Mouse (Mus musculus): ENCODE results near the gene Cel. TPM values are rescaled to one million over a fixed set of nuclear protein-coding genes. Genes with fewer than 3 reads are reported as not detected.

Gene Cel
- total and polyA plus RNA-seq, 3 experiments, result not detected

- TF ChIP-seq MXI1 (IDR thresholded peaks at IDR 0.05; ENCODE audit: low read depth, low read length) (no peak), EP300 (IDR thresholded peaks at IDR 0.05; ENCODE audit: low read length) (no peak), SMC3 (IDR thresholded peaks at IDR 0.05; ENCODE audit: low read depth, low read length) (no peak), JUN (IDR thresholded peaks at IDR 0.05; ENCODE audit: insufficient read depth, low read depth, low read length) (no peak), USF1 (IDR thresholded peaks at IDR 0.05; ENCODE audit: low read depth, low read length) (no peak), POLR2AphosphoS2 (IDR thresholded peaks at IDR 0.05; ENCODE audit: low read depth, low read length) (no peak), MAFK (IDR thresholded peaks at IDR 0.05; ENCODE audit: insufficient replicate concordance, low read length) (no peak), ZKSCAN1 (IDR thresholded peaks at IDR 0.05; ENCODE audit: borderline replicate concordance, low read depth, low read length) (no peak), TCF12 (IDR thresholded peaks at IDR 0.05; ENCODE audit: low read depth, low read length) (no peak), TBP (conservative IDR thresholded peaks at IDR 0.05; ENCODE audit: low read depth, low read length) (no peak), MYC (IDR thresholded peaks at IDR 0.05; ENCODE audit: low read depth, low read length) (no peak)
- DNase-seq (ENCODE audit: extremely low read depth), result no peak
- in situ Hi-C loops (cut with MboI; ENCODE audit: low pct_ligation_motif_present, low pct_unique_long_range_greater_than_20kb, low sequenced_read_pairs) (loop anchor here (5.0 kb wide), 1 partner anchor 34 kb away; the partner anchor contains the start of gene Ralgds), dilution Hi-C loops (cut with MboI; ENCODE audit: extremely low pct_ligation_motif_present, extremely low pct_unique_long_range_greater_than_20kb, low sequenced_read_pairs) (no loop called here)
- H3K27ac ChIP-seq (ENCODE audit: insufficient read depth, low read depth), result no peak overlapping the region
- H3K4me2 ChIP-seq (ENCODE audit: insufficient read depth, low read depth, poor library complexity, severe bottlenecking), result no peak overlapping the region
- H3K27me3 ChIP-seq (replicated peaks), result no peaks in the 10 kb centered on the region
- no peak overlapping the region for H3K4me3 ChIP-seq (replicated peaks in 1 of 3; ENCODE audit: low read depth in 2 of 3, low read length in 2 of 3, poor library complexity in 1 of 3)
- peaks cover 60 to 91% of the 10 kb centered on the region in 2 experiments for H3K36me3 ChIP-seq (replicated peaks in 1 of 2; ENCODE audit: control insufficient read depth in 1 of 2, insufficient read depth in 1 of 2, low read length in 1 of 2)
- no peaks in the 10 kb centered on the region for H3K9me3 ChIP-seq (replicated peaks; ENCODE audit: low read length)
- no peaks in the 10 kb centered on the region for H3K79me2 ChIP-seq (replicated peaks; ENCODE audit: control insufficient read depth, extremely low read depth, insufficient read depth, poor library complexity, severe bottlenecking)
- H3K4me1 ChIP-seq (ENCODE audit: control insufficient read depth in 1 of 2, insufficient read depth in 2 of 2), result peaks cover 11 to 43% of the 10 kb centered on the region in 2 experiments
- no peak overlapping the region for H3K9ac ChIP-seq (ENCODE audit: insufficient read depth, low read depth)
These were observed 17.2 kb downstream of the Cel start for GRCm38 (mm10) chr2:28545976-28546375.

- in situ Hi-C loops (cut with MboI; ENCODE audit: low pct_ligation_motif_present, low pct_unique_long_range_greater_than_20kb, low sequenced_read_pairs), result no loop called here
- dilution Hi-C loops (cut with MboI; ENCODE audit: extremely low pct_ligation_motif_present, extremely low pct_unique_long_range_greater_than_20kb, low sequenced_read_pairs), result no loop called here
- Histone ChIP-seq H3K4me2 (ENCODE audit: insufficient read depth, low read depth, poor library complexity, severe bottlenecking) (no peak overlapping the region), H3K9me3 (replicated peaks; ENCODE audit: low read length) (no peaks in the 10 kb centered on the region), H3K27me3 (replicated peaks) (no peaks in the 10 kb centered on the region), H3K9ac (ENCODE audit: insufficient read depth, low read depth) (no peak overlapping the region), H3K4me1 (ENCODE audit: control insufficient read depth in 1 of 2, insufficient read depth in 2 of 2) (peaks cover 31 to 64% of the 10 kb centered on the region in 2 experiments), H3K79me2 (replicated peaks; ENCODE audit: control insufficient read depth, extremely low read depth, insufficient read depth, poor library complexity, severe bottlenecking) (no peaks in the 10 kb centered on the region), H3K27ac (ENCODE audit: insufficient read depth, low read depth) (no peak overlapping the region), H3K36me3 (replicated peaks in 1 of 2; ENCODE audit: control insufficient read depth in 1 of 2, insufficient read depth in 1 of 2, low read length in 1 of 2) (peaks cover 42 to 71% of the 10 kb centered on the region in 2 experiments), H3K4me3 (replicated peaks in 1 of 3; ENCODE audit: low read depth in 2 of 3, low read length in 2 of 3, poor library complexity in 1 of 3) (no peak overlapping the region)
- TF ChIP-seq GABPA (IDR thresholded peaks at IDR 0.05; ENCODE audit: insufficient replicate concordance, low read depth, low read length) (no peak), BHLHE40 (IDR thresholded peaks at IDR 0.05; ENCODE audit: low read depth, low read length) (no peak), ZMIZ1 (IDR thresholded peaks at IDR 0.05; ENCODE audit: low read depth, low read length) (no peak), RCOR1 (conservative IDR thresholded peaks at IDR 0.05; ENCODE audit: low read depth, low read length) (no peak), POLR2A (IDR thresholded peaks at IDR 0.05; ENCODE audit: low read depth, low read length) (no peak), POLR2AphosphoS2 (IDR thresholded peaks at IDR 0.05; ENCODE audit: low read depth, low read length) (no peak), TBP (conservative IDR thresholded peaks at IDR 0.05; ENCODE audit: low read depth, low read length) (no peak), CHD1 (IDR thresholded peaks at IDR 0.05; ENCODE audit: low read depth, low read length) (no peak), MAZ (IDR thresholded peaks at IDR 0.05; ENCODE audit: low read depth, low read length) (no peak), CHD2 (IDR thresholded peaks at IDR 0.05; ENCODE audit: low read length) (no peak), MXI1 (IDR thresholded peaks at IDR 0.05; ENCODE audit: low read depth, low read length) (no peak), EP300 (IDR thresholded peaks at IDR 0.05; ENCODE audit: low read length) (no peak), PAX5 (IDR thresholded peaks at IDR 0.05; ENCODE audit: low read length) (no peak), MEF2A (IDR thresholded peaks at IDR 0.05; ENCODE audit: borderline replicate concordance, low read depth, low read length) (no peak), SIN3A (IDR thresholded peaks at IDR 0.05; ENCODE audit: low read length) (no peak)
- no peak for DNase-seq (ENCODE audit: extremely low read depth)
These were observed 19.3 kb downstream of the Cel start for GRCm38 (mm10) chr2:28543894-28544293.

All from CH12.LX (cell line).